Mouse (Mus musculus) cerebellum, adult 9-10 months (tissue): ENCODE measurements around the gene Rad23b.
"Not testable (repeated sequence)": the region's sequence is repeated elsewhere in the genome, so short reads cannot be mapped to it uniquely, and the experiment has no call there.

Experiments used
- DNase-seq: peaks from one replicate; pipeline ENCODE4 v3.0.0; 2022

Gene Rad23b

DNA sequence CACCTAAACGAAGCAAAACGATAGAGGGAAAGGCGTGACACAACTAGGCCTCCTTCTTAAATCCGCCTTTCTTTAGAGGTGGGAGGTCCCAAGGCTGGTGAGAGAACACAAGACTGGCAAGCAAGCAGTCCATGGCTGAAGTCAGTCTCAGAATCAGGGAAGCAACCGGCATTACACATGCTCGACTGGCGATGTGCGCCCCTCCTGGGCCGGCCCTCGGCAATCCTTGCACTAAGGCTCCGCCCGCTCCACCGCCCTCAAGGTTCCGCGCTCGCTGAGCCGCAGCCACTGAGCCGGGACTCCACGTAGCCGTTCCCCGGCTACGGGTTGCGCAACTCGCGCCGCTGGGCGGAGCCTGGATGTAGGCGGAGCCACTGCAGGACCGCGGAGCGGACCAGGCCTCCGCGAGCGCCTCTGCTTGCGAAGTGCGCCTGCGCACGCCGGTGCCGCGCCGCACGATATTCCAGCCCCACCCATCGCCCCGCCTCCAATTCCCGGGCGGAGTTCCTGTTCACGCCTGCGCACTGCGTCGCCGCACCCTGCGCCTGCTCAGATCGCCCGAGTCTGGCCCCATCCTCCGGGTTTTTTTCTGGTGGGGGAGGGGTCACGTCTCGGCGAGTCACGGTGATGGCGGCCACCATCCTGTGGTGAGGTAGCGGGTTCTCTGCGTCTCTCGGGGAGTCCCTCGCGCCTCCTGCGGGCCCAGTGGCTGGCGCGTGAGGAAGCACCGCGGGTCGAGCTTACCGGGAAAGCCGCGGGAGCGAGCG, at the start of gene Rad23b:
Gene Rad23b, plus strand, starts transcription at position 592 of the 767 bp plus-strand sequence.
- DNase-seq: peak; percentile 100

DNA sequence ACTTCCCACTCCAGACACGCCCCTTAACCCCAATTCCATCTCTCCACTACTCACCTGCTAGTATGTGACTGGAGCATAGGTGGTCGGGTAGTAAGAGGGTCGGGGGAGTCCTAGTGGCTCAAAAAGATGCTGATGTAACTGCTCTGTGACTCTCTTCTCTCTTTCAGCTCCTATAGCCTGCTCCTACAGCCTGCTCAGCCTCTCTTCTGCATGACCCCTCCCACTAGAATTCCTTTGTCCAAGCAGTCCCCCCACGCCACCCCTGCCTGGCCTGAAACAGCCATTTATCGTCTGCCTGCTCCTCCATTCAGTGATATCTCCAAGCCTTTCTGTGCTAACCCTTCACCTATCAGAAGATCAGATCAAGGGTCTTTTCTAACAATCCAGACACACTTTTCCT, 45.7 kb upstream of the Rad23b start:
- DNase-seq: no peak

DNA sequence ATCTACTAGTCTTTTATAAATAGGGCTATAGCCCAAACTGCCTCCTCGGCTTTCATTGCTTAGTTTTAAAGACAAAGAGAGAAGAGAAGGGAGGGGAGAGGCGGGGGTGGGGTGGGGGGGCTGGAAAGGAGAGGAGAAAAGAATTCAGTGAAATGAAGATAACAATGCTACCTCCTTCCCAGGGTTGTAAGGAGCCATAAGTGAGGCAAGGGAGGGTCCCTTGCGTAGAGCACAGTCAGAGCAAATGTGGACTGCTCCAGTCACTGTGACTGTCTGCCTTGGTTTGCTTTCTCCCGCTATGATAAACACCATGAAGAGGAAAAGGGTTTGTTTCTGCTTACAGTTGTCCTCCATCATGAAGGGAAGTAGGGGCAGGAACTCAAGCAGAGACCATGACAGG, 43.2 kb upstream of the Rad23b start:
- DNase-seq: no peak

DNA sequence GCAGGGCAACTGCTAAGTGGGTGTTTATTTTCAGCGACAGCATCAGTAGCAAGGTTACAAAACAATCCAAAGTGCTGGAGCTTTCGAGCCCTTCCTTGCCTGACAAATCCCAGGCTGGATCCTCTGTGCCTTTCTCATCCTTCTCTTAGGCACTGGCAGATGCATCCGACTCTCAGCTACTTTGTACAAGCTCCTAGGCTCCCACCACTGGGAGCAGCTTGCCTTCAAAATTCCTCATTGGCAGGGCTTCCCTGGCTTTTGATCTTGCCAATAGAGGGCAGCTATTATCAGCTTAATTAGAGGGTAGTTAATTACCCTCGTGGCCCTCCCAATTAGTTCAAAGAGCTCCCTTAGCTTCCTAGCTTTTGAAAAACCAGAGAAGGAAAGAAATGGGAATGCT, 33.1 kb upstream of the Rad23b start:
- DNase-seq: no peak

DNA sequence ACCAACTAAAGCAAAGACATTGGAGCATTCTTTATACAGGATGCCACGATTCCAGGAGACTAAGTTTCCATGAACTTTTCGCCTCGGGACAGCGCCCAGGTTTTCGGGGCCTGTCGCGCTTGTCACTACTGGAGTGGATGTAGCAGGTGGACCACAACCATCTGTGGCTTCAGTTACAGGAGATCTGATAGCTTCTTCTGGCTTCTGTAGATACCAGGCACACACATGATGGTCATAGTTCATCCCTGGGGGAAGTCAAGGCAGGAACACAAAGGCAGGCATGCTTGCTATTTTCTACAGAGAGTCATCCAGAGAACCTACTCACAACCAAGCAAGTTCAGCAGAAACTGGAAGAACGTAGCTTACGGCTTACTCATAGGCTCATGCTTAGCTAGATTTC, 31.5 kb upstream of the Rad23b start:
- DNase-seq: not testable (repeated sequence)

DNA sequence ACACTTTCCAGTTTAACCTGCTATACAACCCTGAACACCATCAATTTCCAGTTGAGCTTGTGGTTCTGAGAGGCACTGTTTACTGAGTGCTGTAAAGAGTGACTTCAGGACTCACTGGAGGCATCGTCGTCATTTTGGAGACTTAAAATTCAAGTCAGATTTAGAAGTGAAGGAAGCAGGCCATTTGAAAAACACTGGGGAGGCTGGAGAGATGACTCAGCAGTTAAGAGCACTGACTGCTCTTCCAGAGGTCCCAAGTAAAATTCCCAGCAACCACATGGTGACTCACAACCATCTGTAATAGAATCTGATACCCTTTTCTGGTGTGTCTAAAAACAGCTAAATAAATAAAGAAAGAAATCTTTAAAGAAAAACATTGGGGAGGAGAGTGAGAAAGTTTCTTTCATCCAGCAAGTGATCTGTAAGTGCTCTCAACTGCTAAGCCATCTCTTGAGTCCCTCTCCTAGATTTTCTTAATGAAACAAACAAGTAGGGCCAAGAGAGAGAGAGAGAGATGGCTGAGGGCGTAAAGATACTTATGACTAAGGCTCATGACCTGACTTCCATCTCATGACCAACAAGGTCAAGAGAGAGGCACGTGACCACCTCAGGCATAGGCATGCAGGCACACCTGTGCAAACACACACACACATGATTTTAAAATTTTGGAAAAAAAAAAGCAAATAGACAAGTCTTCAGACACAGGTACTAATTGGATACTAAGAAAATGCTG, 23.9 kb upstream of the Rad23b start:
- no peak for DNase-seq

DNA sequence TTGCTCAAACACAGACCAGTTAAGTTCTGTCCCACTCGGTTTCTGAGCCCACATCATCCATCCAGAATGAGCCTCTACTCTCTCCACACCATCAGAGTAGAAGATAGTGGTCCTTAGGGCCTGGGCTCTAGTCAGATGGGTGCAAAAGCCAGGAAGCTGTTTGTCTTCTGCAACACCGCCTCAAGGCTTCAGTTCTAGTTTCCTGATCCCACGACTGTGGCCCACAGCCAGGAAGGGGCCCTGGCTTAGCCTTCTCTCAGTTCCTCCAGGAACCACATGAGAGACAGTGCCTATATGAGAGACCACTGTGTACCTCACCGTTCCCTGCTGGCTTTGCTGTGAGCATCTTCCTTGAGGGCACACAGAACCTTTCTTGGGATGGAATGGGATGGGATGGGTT, 22.3 kb upstream of the Rad23b start:
- no peak for DNase-seq

DNA sequence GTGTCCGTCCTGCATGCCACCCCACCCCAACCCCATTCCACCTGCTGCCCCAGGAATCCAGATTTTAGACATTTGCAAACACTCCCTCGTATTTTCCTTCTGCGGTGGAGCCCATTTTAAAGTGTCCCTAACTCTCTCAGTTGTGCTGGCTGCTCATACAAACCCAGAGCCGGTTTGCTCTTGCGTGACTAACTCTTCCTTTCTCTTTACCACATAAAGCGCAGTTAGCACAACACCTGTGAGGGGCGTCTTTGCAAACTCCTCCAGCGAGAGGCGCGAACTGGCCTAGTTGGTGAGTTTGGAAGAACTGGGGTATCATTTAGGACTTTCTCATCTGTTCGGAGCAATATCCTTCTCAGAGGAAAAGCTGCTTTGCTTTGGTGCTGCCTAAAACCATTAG, 21.4 kb upstream of the Rad23b start:
- DNase-seq: no peak

DNA sequence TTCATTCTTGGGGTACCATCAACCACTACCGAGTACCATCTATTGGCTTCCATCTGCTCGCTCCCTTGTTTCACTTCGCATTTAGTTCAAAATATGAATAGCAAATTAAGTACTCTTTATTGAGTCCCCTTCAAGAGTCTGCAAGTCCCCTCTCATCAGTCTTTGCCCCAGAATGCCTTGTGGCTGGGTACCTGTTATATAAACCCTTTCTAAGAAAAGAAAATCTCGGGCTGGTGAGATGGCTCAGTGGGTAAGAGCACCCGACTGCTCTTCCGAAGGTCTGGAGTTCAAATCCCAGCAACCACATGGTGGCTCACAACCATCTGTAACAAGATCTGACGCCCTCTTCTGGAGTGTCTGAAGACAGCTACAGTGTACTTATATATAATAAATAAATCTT, 20.9 kb upstream of the Rad23b start:
- not testable (repeated sequence) for DNase-seq

DNA sequence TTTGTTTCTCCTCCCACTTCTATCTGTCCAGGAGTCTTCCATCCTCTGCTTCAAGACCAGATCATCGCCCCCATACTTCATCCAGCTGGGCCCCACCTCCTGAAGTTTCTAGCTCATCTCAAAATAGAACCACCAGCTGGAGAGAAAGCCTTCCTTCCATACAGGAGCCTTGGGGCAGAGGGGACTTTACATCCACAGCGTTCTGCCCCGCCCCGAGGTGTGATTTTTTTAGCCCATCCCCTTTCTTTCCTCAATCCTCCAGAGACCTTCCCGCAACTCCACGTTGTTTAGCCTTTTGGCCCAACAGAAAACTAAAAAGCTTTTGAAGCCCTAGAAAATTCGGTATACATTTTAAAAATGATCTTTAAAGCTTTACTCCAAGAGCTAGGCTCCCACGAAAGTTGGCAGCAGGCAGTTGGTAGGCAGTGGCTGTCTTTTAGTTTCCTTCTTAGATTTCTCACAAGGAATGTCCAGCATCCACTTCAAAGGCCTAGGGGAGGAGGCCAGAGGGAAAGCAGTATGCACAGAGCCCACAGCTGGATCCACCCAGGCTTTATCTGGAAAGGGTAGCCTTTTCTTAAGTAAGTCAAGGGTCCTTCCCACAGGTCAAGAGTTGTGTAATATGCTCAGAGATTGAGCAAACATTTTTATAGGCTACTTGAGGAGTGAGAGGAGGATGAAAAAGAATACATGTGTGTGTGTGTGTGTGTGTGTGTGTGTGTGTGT, 20.1 kb upstream of the Rad23b start:
- no peak for DNase-seq

DNA sequence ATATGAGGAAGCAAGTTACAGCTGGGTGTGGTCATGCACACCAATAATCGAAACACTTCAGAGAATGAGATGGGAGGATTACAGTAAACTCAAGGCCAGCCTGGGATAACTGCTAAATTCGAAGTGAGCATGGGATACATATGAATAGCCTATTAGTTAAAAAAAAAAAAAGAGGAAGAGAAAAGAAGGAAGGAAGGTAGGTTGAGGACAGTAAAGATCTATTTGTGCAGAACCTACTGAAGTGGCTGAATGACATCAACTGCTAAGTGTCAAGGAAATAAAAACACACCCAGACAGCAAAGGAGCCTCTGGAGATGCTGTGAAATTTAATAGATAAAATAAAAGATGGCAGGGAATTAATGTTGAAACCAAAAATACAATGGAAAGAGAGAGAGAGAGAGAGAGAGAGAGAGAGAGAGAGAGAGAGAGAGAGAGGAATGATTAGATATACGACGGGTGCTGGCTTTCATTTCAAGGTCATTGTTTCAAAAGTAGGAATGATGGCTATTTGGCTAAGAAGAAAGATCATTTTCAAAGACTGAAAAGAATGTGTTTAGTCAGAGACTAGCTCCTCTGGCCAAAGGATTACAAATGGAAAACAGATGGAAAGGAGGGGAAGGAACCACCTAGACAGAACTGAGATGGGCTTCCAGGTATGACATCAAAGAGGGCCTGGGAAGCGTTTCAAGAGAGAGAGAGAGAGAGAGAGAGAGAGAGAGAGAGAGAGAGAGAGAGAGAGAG, 14.6 kb upstream of the Rad23b start:
- DNase-seq: no peak

DNA sequence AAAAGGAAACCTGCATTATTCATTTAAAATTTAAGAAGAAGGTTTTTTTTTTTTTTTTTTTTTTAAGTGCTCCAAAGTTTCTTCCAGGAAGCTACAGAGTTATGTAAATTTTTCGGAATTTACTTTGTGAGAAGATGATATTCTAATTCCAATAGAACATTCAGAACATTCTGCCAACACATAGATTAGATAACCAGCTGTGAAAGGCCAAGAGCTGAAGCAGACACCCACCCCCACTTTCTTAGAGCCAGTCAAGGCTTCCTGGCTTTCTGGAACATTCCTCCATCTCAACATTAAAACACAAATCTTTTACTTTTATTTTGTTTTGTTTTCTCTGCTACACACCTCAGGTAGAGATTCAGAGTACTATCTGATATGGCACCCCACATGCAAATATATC, 10.9 kb upstream of the Rad23b start:
- no peak for DNase-seq

DNA sequence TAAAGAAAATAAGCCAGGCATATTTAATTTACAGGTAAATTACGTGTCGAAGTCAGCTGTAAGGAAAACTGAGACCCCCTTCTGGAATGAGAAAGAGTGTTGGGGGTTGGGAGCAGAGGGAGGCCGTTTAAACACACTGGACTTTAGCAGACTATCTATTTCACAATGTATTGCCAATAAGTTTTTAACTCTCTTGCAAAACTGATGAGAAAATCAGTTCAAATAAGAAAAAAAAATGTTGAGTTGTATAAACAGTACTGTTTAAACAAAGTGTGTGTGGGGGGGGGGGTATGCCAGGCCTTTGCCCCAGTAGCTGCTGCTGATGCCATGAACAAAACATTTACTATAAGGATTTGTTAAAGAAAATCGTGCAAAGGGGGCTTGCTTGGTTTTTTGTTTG, 10.5 kb upstream of the Rad23b start:
- DNase-seq: no peak

DNA sequence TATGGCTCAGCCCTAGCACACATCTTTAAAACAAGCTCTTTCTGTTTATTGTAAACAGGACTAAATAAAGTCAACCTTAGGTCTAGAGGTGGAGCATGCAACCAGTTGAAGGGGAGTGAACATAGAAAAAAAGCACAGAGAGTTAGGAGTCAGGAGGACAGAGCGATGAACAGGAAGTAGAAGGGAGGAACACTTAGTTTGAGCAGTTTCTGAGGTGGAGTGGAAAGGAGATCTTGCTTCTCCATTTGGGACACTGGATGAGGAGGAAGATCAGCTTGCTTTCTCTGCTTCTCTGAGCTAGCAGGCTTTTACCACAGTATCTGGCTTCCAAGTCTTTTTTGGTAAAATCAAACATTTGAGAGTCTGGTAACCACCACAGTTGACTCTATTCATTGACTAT, 8.0 kb upstream of the Rad23b start:
- no peak for DNase-seq

DNA sequence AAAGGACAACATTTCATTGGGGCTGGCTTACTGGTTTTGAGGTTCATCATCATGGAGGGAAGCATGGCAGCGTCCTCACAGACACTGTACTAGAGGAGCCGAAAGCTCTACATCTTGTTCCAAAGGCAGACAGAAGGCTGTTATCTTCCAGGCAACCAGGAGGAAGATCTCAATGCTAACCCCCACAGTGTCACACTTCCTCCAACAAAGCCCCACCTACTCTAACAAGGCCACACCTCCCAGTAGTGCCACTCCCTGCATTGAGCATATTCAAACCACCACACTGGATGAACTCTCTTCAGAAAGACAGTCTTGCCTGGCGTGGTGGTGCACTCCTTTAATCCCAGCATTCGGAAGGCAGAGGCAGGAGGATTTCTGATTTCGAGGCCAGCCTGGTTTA, 7.2 kb upstream of the Rad23b start:
- DNase-seq: no peak

DNA sequence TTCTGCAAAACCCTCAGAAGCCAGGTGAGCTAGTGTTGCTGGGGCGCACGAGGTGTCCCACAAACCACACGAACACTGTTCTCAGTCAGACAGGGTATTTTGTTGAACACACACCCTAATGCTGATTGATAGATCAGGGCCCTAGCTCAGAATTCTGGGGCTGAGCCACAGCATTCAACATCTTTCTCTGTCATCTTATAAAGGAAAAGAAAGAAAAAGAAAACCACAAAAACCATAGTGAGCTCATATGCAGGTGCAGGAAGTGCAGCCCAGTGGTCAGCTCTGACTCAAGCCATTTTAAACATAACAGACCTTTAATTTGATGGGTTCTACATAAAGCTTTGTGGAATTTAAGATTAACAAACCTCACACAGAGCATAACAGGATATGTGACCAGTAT, 6.6 kb upstream of the Rad23b start:
- no peak for DNase-seq

DNA sequence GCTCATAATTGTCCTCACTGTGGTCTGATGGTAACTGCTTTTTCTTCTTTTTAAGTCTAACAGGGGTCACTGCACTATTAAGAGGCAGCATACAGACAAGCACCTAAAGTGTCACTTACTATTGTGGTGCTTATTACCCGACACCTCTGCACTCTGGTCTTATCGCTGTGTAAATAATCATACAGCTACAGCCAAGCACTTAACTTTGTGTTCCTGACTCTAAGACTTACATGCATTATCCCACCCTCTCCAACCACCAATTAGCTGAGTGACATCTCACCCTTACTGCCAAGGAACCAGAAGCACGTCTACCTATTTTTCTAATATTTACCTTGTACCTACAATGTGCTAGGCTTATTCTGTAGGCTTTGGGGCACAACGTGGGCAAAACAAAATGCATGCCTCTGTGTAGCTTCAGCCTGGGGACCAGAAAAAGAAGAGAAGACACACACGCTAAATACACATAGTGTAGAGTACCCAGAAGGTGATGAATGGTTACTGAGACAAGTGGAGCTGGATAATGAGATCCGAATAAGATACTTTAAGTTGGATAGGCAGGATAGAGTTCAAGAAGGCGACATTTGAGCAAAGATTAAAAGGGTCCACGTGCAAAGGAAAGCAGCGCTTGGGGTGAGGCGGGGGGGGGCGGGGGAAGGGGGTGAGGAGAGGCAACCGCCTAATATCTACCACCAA, 938 bp upstream of the Rad23b start:
- DNase-seq: peak; percentile 59

DNA sequence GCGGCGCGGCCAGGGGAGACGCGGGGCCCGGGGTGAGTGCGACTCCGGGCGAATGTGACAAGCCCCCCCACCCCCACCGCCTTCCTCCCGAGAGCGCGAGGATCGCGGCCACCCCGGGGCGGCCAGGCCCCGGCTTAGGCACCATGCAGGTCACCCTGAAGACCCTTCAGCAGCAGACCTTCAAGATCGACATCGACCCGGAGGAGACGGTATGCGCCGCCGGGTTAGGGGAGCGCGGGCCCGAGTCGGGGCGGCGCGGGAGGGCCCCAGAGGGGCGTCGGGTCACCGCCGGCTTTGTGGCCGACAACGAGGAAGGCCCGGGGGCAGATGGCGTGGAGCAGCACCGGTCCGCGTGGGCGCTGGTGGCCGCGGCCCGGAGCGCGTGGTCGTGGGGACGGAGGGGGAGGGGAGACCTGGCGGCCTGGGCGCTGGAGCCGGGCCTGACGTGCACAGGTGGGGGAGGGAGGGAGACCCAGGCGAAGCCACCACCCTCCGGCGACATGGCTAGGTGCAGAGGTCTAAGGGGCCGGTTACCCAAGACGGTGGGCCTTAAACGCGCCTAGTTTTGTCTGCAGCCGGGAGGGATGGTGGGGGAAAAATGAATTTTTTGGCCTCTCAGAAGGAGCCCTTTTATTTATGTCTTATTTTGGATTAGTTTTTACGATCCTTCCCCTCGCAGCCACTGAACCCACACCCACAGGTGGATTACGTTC, 532 bp downstream of the Rad23b start:
- DNase-seq: peak; percentile 63

DNA sequence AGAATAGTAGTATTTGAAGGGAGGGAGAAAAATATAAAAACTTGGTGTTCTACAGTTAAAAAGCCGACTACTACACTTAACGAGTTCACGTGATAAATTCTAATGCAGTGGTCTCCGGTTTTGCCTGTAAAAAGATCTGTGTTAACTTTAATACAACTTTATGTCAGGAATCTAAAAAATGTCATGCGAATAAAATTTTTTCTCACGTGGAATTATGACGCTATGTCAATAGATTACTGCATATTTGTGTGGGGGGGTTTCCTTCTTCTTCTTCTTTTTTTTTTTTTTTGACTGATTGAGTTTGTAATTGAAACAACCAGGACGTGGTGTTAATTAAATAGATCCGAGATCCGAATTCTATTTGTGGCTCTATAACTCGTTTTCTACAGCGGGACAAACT, 1.2 kb downstream of the Rad23b start:
- peak; percentile 31 for DNase-seq

DNA sequence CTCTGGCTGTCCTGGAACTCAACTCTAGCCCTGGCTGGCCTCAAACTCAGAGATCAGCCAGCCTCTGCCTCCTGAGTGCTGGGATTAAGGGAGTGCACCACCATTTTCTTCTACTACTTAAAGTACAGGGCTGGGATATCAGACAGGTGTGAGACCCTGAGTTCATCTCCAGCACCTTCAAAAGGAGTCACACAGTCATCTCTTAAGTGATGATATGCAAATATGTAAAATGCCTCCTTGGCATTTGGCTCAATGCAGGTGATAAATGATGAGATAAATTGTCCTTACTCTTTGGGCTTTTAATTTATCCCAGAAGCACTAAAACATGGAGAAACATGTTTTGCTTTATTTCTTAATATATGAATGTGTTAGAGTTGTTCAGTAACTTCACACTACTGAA, 2.0 kb downstream of the Rad23b start:
- no peak for DNase-seq

DNA sequence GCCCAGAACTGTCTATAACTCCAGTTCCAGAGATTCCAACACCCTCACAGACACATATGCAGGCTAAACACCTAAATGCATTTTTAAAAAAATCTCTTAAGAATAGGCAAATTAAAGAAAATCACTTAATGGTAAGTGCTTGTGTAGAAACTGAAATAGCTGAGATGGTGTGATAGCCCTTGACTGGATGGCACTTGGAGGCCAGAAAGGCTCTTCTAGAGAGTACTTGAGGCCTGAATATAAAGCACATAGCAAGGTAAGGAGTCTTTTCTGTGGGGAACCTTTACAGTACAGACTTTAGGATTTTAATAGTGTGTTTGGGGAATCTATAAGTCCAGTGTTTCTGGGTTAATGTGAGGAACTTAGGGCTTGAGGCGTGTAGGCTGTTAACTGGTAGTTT, 4.2 kb downstream of the Rad23b start:
- DNase-seq: no peak

DNA sequence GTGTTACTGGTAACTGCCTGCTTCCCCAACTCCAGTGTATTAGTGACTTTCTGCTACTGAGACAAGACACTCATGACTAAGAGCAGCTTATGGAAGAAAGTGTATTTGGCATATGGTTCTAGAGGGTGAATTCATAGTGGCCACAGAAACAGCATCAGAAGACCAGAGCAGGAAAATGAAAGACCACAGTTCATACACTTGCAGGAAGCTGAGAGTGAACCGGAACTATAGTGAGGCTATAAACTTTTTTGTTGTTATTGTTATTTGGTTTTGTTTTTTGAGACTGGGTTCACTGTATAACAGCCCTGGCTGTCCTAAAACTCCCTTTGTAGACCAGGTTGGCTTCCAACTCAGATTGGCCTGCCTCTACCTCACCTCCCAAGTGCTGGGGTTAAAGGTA, 6.0 kb downstream of the Rad23b start:
- DNase-seq: no peak
